Comparison of ENCODE assay signal across 18 mouse cellular contexts in the genomic region with DNA sequence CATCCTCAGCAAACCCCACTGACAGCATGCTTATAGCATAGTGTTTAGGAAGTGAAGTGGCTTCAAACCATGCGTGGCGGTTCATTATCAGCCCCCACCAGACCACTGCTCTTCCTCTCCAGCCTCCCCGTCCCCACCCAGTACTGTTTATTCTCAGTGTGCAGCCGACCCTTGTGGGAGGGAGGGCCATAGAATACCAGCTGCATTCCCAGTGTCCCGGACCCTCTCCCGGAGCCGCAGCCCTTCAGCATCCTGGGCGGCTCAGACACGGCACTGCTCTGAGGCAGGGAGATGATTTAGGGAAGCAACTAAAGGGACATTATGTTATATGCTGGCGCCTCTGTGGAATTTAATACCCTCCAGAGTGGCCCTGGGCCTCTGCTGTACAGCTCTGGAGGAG. TPM values are rescaled to one million over a fixed set of nuclear protein-coding genes. Genes with fewer than 3 reads are reported as not detected.
A peak's percentile ranks its signal among the peaks of the same experiment; 100 is the strongest.
DNase-seq lines count a peak whose midpoint lies in the region; ATAC-seq and TF ChIP-seq lines count a peak whose summit lies in the region.
"Had no signal": no experiment of that assay in that cellular context is flagged by ENCODE, and none has a peak within 500 bp of the region (broad histone marks: within the 10 kb centered on the region; RNA-seq: fewer than 3 reads in every experiment).

No protein-coding gene starts in this region.

- no peak for TF ChIP-seq CTCF in kidney, postnatal 0 days (IDR thresholded peaks at IDR 0.05; ENCODE audit: low read depth)
- no peak for TF ChIP-seq CTCF in kidney, adult 2 months (conservative IDR thresholded peaks at IDR 0.05; ENCODE audit: insufficient read depth, insufficient read length, low read depth, low read length)

- H3K36me3 ChIP-seq in heart, embryonic 10.5 days: no peaks in the 10 kb centered on the region
- H3K36me3 ChIP-seq in kidney, postnatal 0 days (ENCODE audit: insufficient read depth, low read length): no peaks in the 10 kb centered on the region
- H3K36me3 ChIP-seq in kidney, adult 2 months (ENCODE audit: control insufficient read depth, insufficient read depth, low read length): no peaks in the 10 kb centered on the region
- H3K36me3 ChIP-seq in hindbrain, embryonic 13.5 days: no peaks in the 10 kb centered on the region
- H3K36me3 ChIP-seq in midbrain, embryonic 13.5 days: no peaks in the 10 kb centered on the region
- H3K36me3 ChIP-seq: embryonic facial prominence, embryonic 12.5 days had no signal

- DNase-seq in heart, embryonic 10.5 days (ENCODE audit: low spot score): no peak
- DNase-seq in heart, postnatal 25 days (ENCODE audit: low spot score): no peak
- DNase-seq in kidney, postnatal 0 days (ENCODE audit: low spot score): peak; percentile 66
- no peak for DNase-seq in kidney, adult 2 months
- DNase-seq in cerebellum, adult 11-12 months: no peak
- DNase-seq in cerebellum, adult 9-11 months: no peak
- DNase-seq: adrenal gland, postnatal 25 days; cerebellum, adult 11 months; gastrocnemius, postnatal 36 days; lung, postnatal 10 days; retina, postnatal 1 day; thymus, postnatal 36 days had no signal

- intact Hi-C loops in heart, postnatal 25 days (cut with DNase I): no loop called here

- peak; percentile 68; the same call in 1 of the 2 replicates for ATAC-seq in kidney, postnatal 0 days (replicated peaks; ENCODE audit: low FRiP score, low read depth)
- no peak for ATAC-seq in hindbrain, embryonic 13.5 days (ENCODE audit: low FRiP score)
- no peak for ATAC-seq in midbrain, embryonic 13.5 days
- ATAC-seq: forebrain, embryonic 13.5 days; inflammation-experienced regulatory T-cells, adult 6 months had no signal

- H3K27me3 ChIP-seq in heart, embryonic 10.5 days (ENCODE audit: insufficient read depth, poor library complexity, severe bottlenecking): no peaks in the 10 kb centered on the region
- H3K27me3 ChIP-seq in kidney, postnatal 0 days (ENCODE audit: insufficient read depth, low read length): no peaks in the 10 kb centered on the region
- no peaks in the 10 kb centered on the region for H3K27me3 ChIP-seq in kidney, adult 2 months (replicated peaks; ENCODE audit: control insufficient read depth, insufficient read depth, low read length)
- no peaks in the 10 kb centered on the region for H3K27me3 ChIP-seq in hindbrain, embryonic 13.5 days
- no peaks in the 10 kb centered on the region for H3K27me3 ChIP-seq in midbrain, embryonic 13.5 days
- H3K27me3 ChIP-seq: embryonic facial prominence, embryonic 12.5 days; forebrain, embryonic 13.5 days had no signal

- no peak overlapping the region for H3K4me2 ChIP-seq in kidney, postnatal 0 days (ENCODE audit: low read length)
- peak overlapping the region; percentile 13; the same call in 1 of the 2 replicates for H3K4me2 ChIP-seq in hindbrain, embryonic 13.5 days
- H3K4me2 ChIP-seq in midbrain, embryonic 13.5 days (replicated peaks): no peak overlapping the region
- H3K4me2 ChIP-seq: embryonic facial prominence, embryonic 12.5 days; forebrain, embryonic 13.5 days had no signal

- TF ChIP-seq POLR2A in kidney, adult 2 months (IDR thresholded peaks at IDR 0.05; ENCODE audit: low read depth, low read length): no peak

- peaks cover 49% of the 10 kb centered on the region for H3K4me1 ChIP-seq in heart, embryonic 10.5 days
- H3K4me1 ChIP-seq in kidney, postnatal 0 days (replicated peaks; ENCODE audit: insufficient read depth, low read length): 0 out of 2 replicates have a peak, but pooled peaks cover 11% of the 10 kb centered on the region
- no peaks in the 10 kb centered on the region for H3K4me1 ChIP-seq in kidney, adult 2 months (ENCODE audit: control insufficient read depth, insufficient read depth, low read length)
- H3K4me1 ChIP-seq in hindbrain, embryonic 13.5 days (replicated peaks): peaks cover 54% of the 10 kb centered on the region
- peaks cover 38% of the 10 kb centered on the region for H3K4me1 ChIP-seq in midbrain, embryonic 13.5 days (replicated peaks)

- peak overlapping the region; percentile 49 for H3K27ac ChIP-seq in heart, embryonic 10.5 days
- H3K27ac ChIP-seq in kidney, postnatal 0 days: no peak overlapping the region
- H3K27ac ChIP-seq in kidney, adult 2 months (ENCODE audit: insufficient read depth, low read depth, low read length): no peak overlapping the region
- peak overlapping the region; percentile 71 for H3K27ac ChIP-seq in hindbrain, embryonic 13.5 days
- H3K27ac ChIP-seq in midbrain, embryonic 13.5 days: peak overlapping the region; percentile 46
- H3K27ac ChIP-seq: embryonic facial prominence, embryonic 12.5 days; forebrain, embryonic 13.5 days had no signal

- H3K9ac ChIP-seq in kidney, postnatal 0 days (ENCODE audit: low read depth, low read length): no peak overlapping the region
- H3K9ac ChIP-seq in hindbrain, embryonic 13.5 days: 0 out of 2 replicates have a peak overlapping the region, but pooled peaks have one; percentile 35
- H3K9ac ChIP-seq in midbrain, embryonic 13.5 days (replicated peaks): peak overlapping the region; percentile 37
- H3K9ac ChIP-seq: embryonic facial prominence, embryonic 12.5 days; forebrain, embryonic 13.5 days had no signal

- no peaks in the 10 kb centered on the region for H3K9me3 ChIP-seq in heart, embryonic 10.5 days
- H3K9me3 ChIP-seq in kidney, postnatal 0 days (replicated peaks; ENCODE audit: low read length): no peaks in the 10 kb centered on the region
- H3K9me3 ChIP-seq in hindbrain, embryonic 13.5 days: no peaks in the 10 kb centered on the region
- H3K9me3 ChIP-seq in midbrain, embryonic 13.5 days: no peaks in the 10 kb centered on the region
- H3K9me3 ChIP-seq: embryonic facial prominence, embryonic 12.5 days; forebrain, embryonic 13.5 days had no signal

- H3K4me3 ChIP-seq in heart, embryonic 10.5 days: peak overlapping the region; percentile 19; the same call in 1 of the 2 replicates
- no peak overlapping the region for H3K4me3 ChIP-seq in kidney, postnatal 0 days (replicated peaks; ENCODE audit: low read depth, low read length)
- H3K4me3 ChIP-seq in kidney, adult 2 months (ENCODE audit: insufficient read depth, low read depth, low read length): no peak overlapping the region
- no peak overlapping the region for H3K4me3 ChIP-seq in hindbrain, embryonic 13.5 days
- H3K4me3 ChIP-seq in midbrain, embryonic 13.5 days (replicated peaks): no peak overlapping the region
- H3K4me3 ChIP-seq: embryonic facial prominence, embryonic 12.5 days; forebrain, embryonic 13.5 days; myocyte had no signal

- WGBS in heart, embryonic 10.5 days: 9% methylated on average over 10 of the region's 10 CpGs
- 21% methylated on average over 10 of the region's 10 CpGs for WGBS in kidney, postnatal 0 days
- 53% methylated on average over 10 of the region's 10 CpGs for WGBS in kidney, adult 2 months
- 28% methylated on average over 10 of the region's 10 CpGs for WGBS in hindbrain, embryonic 13.5 days
- 37% methylated on average over 10 of the region's 10 CpGs for WGBS in midbrain, embryonic 13.5 days

RNA-seq across cellular contexts. Expression of a gene that starts 55.3 kb away (rescaled TPM):
- polyA plus RNA-seq in heart, embryonic 10.5 days (2016; fragmentation: Nextera tagmentation; extraction: Ambion mirVana): 6.5 and 9.4 TPM in 2 replicates
- total RNA-seq in heart, postnatal 25 days (2021): under 1 TPM; 0.39 to 0.45 TPM
- polyA plus RNA-seq in kidney, postnatal 0 days (2015; fragmentation: Nextera tagmentation; extraction: Ambion mirVana): 26.0 and 27.4 TPM in 2 replicates
- polyA plus RNA-seq in kidney, adult 2 months (2012; rRNA removed): 6.7 and 7.5 TPM in 2 replicates
- 57.4 and 59.7 TPM in 2 replicates for polyA plus RNA-seq in hindbrain, embryonic 13.5 days (2015; fragmentation: Nextera tagmentation; extraction: Ambion mirVana)
- 49.0 and 53.3 TPM in 2 replicates for polyA plus RNA-seq in midbrain, embryonic 13.5 days (2015; fragmentation: Nextera tagmentation; extraction: Ambion mirVana)

Comparison
In these comparisons a context has a peak if more than half of its experiments do, and no peak if none do; other contexts are left out.
1. H3K27ac ChIP-seq: peak in heart, embryonic 10.5 days (single experiment), hindbrain, embryonic 13.5 days (single experiment) and midbrain, embryonic 13.5 days (single experiment); none in kidney, postnatal 0 days (single experiment) and kidney, adult 2 months (single experiment).